Comparison of ENCODE assay signal across 9 mouse cellular contexts in genomic region chr12:8232679-8233078, GRCm38 (mm10). TPM values are rescaled to one million over a fixed set of nuclear protein-coding genes. Genes with fewer than 3 reads are reported as not detected.
DNase-seq lines count a peak whose midpoint lies in the region; ATAC-seq and TF ChIP-seq lines count a peak whose summit lies in the region.
"Had no signal": no experiment of that assay in that cellular context is flagged by ENCODE, and none has a peak within 500 bp of the region (broad histone marks: within the 10 kb centered on the region; RNA-seq: fewer than 3 reads in every experiment).

No protein-coding gene starts in this region.

- ATAC-seq in inflammation-experienced regulatory T-cells, adult 6 months: no peak

- H3K4me3 ChIP-seq in left cerebral cortex, adult 2 months: no peak overlapping the region
- H3K4me3 ChIP-seq: limb, embryonic 13.5 days had no signal

- peak; percentile 65 for TF ChIP-seq CTCF in left cerebral cortex, adult 2 months (IDR thresholded peaks at IDR 0.05)

- no peak overlapping the region for H3K27ac ChIP-seq in left cerebral cortex, adult 2 months
- H3K27ac ChIP-seq: limb, embryonic 13.5 days had no signal

- intact Hi-C loops in left cerebral cortex, adult 2 months (cut with DNase I): loop anchor here (2.0 kb wide), 1 partner anchor 174 kb away; no protein-coding TSS in a partner anchor

- peak; percentile 17 for DNase-seq in adrenal gland, postnatal 10 days
- DNase-seq in adrenal gland, postnatal 4 days (ENCODE audit: low spot score in 2 of 2): no peak
- no peak for DNase-seq in left cerebral cortex, adult 2 months (ENCODE audit: extremely low spot score in 1 of 2, low spot score in 2 of 2)
- DNase-seq in left cerebral cortex, adult 8-10 months (ENCODE audit: low spot score in 2 of 2): no peak
- DNase-seq in cerebellum, adult 9-10 months: peak; percentile 35
- peak; percentile 32 for DNase-seq in lung, postnatal 25 days (ENCODE audit: low spot score)
- no peak for DNase-seq in ovary, postnatal 14 days (ENCODE audit: low spot score)

RNA-seq across cellular contexts. Expression of gene Ldah, which starts 24.8 kb away (rescaled TPM):
- total RNA-seq in adrenal gland, postnatal 10 days (2021): 10 to 100 TPM; 38.2 to 47.9 TPM
- 10 to 100 TPM; 38.9 to 45.2 TPM for total RNA-seq in adrenal gland, postnatal 4 days (2021)
- total RNA-seq in left cerebral cortex, adult 2 months (2021): 10 to 100 TPM; 33.1 to 33.8 TPM
- 10 to 100 TPM; 30.7 to 35.7 (median 32.9) TPM for total RNA-seq in left cerebral cortex, adult 8-10 months (2022)
- polyA plus RNA-seq in inflammation-experienced regulatory T-cells, adult 6 months (2017; shearing (Covaris generic)): 100 to 1,000 TPM; 100 to 119 (median 109) TPM

Comparison
In these comparisons a context has a peak if more than half of its experiments do, and no peak if none do; other contexts are left out.
1. DNase-seq: peak in adrenal gland, postnatal 10 days (single experiment), cerebellum, adult 9-10 months (single experiment) and lung, postnatal 25 days (single experiment); none in adrenal gland, postnatal 4 days (0 of 2), left cerebral cortex, adult 2 months (0 of 2), left cerebral cortex, adult 8-10 months (0 of 2) and ovary, postnatal 14 days (single experiment).